Mouse (Mus musculus): ENCODE measurements around the gene Ccser1. TPM values are rescaled to one million over a fixed set of nuclear protein-coding genes. Genes with fewer than 3 reads are reported as not detected.

Gene Ccser1
- polyA plus RNA-seq, 1 experiment from 2014 or later = 2.2 TPM

DNA sequence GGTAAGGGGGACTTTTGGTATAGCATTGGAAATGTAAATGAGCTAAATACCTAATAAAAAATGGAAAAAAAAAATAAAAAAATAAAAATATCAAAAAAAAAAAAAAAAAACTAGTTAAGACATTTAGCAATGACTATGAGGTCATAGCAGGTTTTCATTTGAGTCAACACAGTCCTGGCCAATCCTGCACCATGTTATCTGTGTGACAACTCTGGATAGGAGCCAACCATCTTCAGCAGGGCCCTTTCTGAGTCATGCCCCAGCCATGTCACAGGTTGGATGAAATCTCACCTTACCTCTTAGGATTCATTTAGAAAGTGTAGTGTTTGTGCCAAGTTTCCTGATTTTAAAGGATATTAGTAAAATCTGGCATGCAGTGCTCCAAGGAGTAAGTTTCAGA is 45.2 kb downstream of the Ccser1 start:
- Histone ChIP-seq H3K4me1 (replicated peaks) (no peaks in the 10 kb centered on the region), H3K36me3 (no peaks in the 10 kb centered on the region), H3K27me3 (replicated peaks) (no peaks in the 10 kb centered on the region), H3K27ac (ENCODE audit: poor library complexity, severe bottlenecking) (no peak overlapping the region), H3K9me3 (replicated peaks) (no peaks in the 10 kb centered on the region), H3K9ac (no peak overlapping the region), H3K4me3 (no peak overlapping the region), H3K4me2 (no peak overlapping the region)
- ATAC-seq (ENCODE audit: insufficient number of reproducible peaks, low FRiP score) = no peak

DNA sequence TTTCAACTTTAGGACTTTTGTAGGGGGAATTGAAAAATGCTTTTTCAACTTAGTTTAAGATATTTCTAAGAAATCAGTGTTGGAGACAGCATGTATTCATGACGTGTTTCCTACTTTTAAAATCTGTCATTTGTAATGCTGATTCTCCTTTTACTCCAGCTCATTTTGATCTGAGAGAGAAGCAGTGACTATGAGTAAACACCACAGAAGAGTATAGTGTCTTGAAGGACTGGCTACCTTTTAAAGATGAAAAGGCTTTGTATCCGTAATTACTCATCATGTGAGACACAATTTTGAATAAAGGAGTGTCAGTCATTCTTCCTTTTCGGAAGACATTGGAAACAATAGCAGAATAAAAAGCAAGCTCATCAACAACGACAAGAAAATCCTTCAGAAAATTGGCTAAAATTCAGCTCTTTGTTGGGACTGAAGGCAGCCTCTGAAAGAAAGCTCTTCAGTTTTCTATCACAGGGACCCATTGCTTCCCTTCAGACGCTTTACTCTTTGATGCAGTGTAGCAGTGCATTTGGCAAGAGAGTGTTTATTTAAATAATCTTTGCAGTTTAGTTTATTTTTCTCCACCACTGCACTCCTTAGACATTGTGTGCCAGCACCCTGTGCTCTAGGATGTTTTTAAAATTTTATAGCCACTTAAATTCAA is 50.1 kb downstream of the Ccser1 start:
- Histone ChIP-seq H3K4me3 (no peak overlapping the region), H3K4me2 (no peak overlapping the region), H3K27ac (ENCODE audit: poor library complexity, severe bottlenecking) (no peak overlapping the region), H3K27me3 (replicated peaks) (no peaks in the 10 kb centered on the region), H3K36me3 (no peaks in the 10 kb centered on the region), H3K9ac (no peak overlapping the region), H3K4me1 (replicated peaks) (peaks cover 5% of the 10 kb centered on the region), H3K9me3 (replicated peaks) (no peaks in the 10 kb centered on the region)
- ATAC-seq (ENCODE audit: insufficient number of reproducible peaks, low FRiP score) = no peak
- WGBS = 62% methylated on average over 5 of the region's 5 CpGs

- H3K9me3 ChIP-seq (replicated peaks) = no peaks in the 10 kb centered on the region
- ATAC-seq (ENCODE audit: insufficient number of reproducible peaks, low FRiP score) = peak; percentile 55; the same call in 1 of the 2 replicates
- WGBS = 45% methylated on average over 5 of the region's 5 CpGs
- H3K4me2 ChIP-seq = no peak overlapping the region
- H3K4me1 ChIP-seq (replicated peaks) = peaks cover 5% of the 10 kb centered on the region
- H3K4me3 ChIP-seq = no peak overlapping the region
- H3K27me3 ChIP-seq (replicated peaks) = no peaks in the 10 kb centered on the region
- no peak overlapping the region for H3K27ac ChIP-seq (ENCODE audit: poor library complexity, severe bottlenecking)
- no peak overlapping the region for H3K9ac ChIP-seq
- H3K36me3 ChIP-seq = no peaks in the 10 kb centered on the region
These were observed 52.9 kb downstream of the Ccser1 start for GRCm38 (mm10) chr6:61233060-61233459.

- Histone ChIP-seq H3K36me3 (no peaks in the 10 kb centered on the region), H3K27me3 (replicated peaks) (no peaks in the 10 kb centered on the region), H3K27ac (ENCODE audit: poor library complexity, severe bottlenecking) (no peak overlapping the region), H3K4me1 (replicated peaks) (peaks cover 5% of the 10 kb centered on the region), H3K9me3 (replicated peaks) (no peaks in the 10 kb centered on the region), H3K4me2 (no peak overlapping the region), H3K4me3 (no peak overlapping the region), H3K9ac (no peak overlapping the region)
- 61% methylated on average over 5 of the region's 5 CpGs for WGBS
- ATAC-seq (ENCODE audit: insufficient number of reproducible peaks, low FRiP score) = no peak
These were observed 53.5 kb downstream of the Ccser1 start for GRCm38 (mm10) chr6:61233548-61234187.

- H3K27me3 ChIP-seq (replicated peaks) = no peaks in the 10 kb centered on the region
- 72% methylated on average over 2 of the region's 2 CpGs for WGBS
- ATAC-seq (ENCODE audit: insufficient number of reproducible peaks, low FRiP score) = no peak
These were observed 60.5 kb downstream of the Ccser1 start for GRCm38 (mm10) chr6:61240618-61241017.

DNA sequence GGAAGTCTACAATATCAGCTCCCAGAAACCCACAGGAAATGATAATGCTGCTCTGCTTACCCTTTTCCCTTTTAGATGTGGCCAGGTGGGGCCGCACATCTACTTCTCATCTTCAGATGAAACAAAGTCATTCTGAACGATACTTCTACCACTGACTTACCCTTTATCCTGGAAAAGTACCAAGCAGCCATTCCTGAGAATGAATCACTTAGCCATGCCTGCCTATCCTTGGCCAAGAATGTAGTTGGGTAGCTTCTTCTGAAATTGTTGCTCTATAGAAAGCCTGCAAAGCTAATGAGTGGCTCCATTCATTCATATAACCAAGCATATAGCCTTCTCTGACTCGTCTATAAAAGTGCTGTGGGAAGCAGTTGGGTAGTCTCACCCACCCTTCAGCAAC is 62.4 kb downstream of the Ccser1 start:
- H3K27ac ChIP-seq (ENCODE audit: poor library complexity, severe bottlenecking) = no peak overlapping the region
- WGBS = 80% methylated on average over 3 of the region's 3 CpGs
- H3K36me3 ChIP-seq = no peaks in the 10 kb centered on the region
- ATAC-seq (ENCODE audit: insufficient number of reproducible peaks, low FRiP score) = no peak
- no peak overlapping the region for H3K4me3 ChIP-seq
- no peaks in the 10 kb centered on the region for H3K27me3 ChIP-seq (replicated peaks)
- H3K9ac ChIP-seq = no peak overlapping the region
- no peaks in the 10 kb centered on the region for H3K4me1 ChIP-seq (replicated peaks)
- H3K4me2 ChIP-seq = no peak overlapping the region
- no peaks in the 10 kb centered on the region for H3K9me3 ChIP-seq (replicated peaks)

More at GRCm38 (mm10) chr6:61240618-61241017, 60.5 kb downstream of the Ccser1 start:
- Histone ChIP-seq H3K27ac (ENCODE audit: poor library complexity, severe bottlenecking) (no peak overlapping the region), H3K4me2 (no peak overlapping the region), H3K36me3 (no peaks in the 10 kb centered on the region), H3K9ac (no peak overlapping the region), H3K9me3 (replicated peaks) (no peaks in the 10 kb centered on the region), H3K4me1 (replicated peaks) (no peaks in the 10 kb centered on the region), H3K4me3 (no peak overlapping the region)

DNA sequence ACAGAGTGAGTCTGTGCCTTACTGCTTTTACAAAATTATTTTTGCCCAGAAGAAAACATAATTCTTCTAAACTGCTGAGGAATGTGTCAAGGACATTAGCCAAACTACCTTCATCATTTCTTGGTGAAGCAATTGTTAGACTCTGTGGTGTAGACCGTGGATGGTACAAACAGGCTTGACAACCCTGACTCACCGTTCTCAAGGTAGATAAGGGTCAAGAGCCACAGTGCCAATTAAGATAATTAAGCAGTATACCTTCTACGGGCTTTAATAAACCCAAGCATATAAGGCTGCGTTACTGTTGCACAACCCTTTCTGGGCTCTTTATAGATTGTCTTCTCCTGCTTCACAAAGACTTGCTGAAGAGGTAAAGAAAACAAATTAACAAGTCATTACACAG is 66.4 kb downstream of the Ccser1 start:
- Histone ChIP-seq H3K9me3 (replicated peaks) (no peaks in the 10 kb centered on the region), H3K4me2 (no peak overlapping the region), H3K27me3 (replicated peaks) (no peaks in the 10 kb centered on the region), H3K9ac (no peak overlapping the region), H3K36me3 (no peaks in the 10 kb centered on the region), H3K27ac (ENCODE audit: poor library complexity, severe bottlenecking) (no peak overlapping the region), H3K4me1 (replicated peaks) (no peaks in the 10 kb centered on the region), H3K4me3 (no peak overlapping the region)
- WGBS = 60% methylated on average over 4 of the region's 4 CpGs
- no peak for ATAC-seq (ENCODE audit: insufficient number of reproducible peaks, low FRiP score)

DNA sequence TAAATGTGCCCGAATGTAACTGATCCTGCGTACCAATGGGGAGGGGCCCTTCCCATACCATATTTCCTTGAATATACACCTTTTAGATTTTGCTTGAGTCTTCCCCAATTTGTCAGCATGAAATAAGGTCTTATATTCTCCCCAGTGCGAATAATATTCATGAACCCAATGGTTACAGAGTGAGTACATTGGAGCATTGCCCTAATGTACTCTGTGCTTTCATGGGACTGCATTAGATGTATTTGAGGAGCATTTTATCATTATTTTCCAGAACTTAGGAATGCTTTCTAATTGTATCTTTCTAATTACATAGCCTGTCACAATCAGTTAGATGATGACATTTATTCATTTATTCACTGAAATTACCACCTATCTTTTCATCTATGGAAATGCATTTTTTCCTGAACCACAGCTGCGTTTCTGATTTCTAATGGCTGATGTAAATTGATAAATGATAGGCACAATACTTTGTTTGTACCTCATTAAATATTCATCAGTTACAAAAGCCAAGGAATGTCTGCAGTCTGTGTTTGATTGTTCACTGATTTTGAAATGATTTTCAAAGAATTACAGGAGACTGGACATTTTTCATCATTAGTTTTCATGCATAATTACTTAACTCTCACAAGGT is 67.8 kb downstream of the Ccser1 start:
- H3K9me3 ChIP-seq (replicated peaks) = no peaks in the 10 kb centered on the region
- 74% methylated on average over 4 of the region's 4 CpGs for WGBS
- H3K9ac ChIP-seq = no peak overlapping the region
- H3K4me1 ChIP-seq (replicated peaks) = no peaks in the 10 kb centered on the region
- ATAC-seq (ENCODE audit: insufficient number of reproducible peaks, low FRiP score) = no peak
- H3K36me3 ChIP-seq = no peaks in the 10 kb centered on the region
- H3K27me3 ChIP-seq (replicated peaks) = no peaks in the 10 kb centered on the region
- no peak overlapping the region for H3K4me2 ChIP-seq
- H3K27ac ChIP-seq (ENCODE audit: poor library complexity, severe bottlenecking) = no peak overlapping the region
- no peak overlapping the region for H3K4me3 ChIP-seq

GRCm38 (mm10) chr6:61248700-61249099 is 68.6 kb downstream of the Ccser1 start:
- no peaks in the 10 kb centered on the region for H3K36me3 ChIP-seq
- no peaks in the 10 kb centered on the region for H3K4me1 ChIP-seq (replicated peaks)
- ATAC-seq (ENCODE audit: insufficient number of reproducible peaks, low FRiP score) = no peak
- H3K4me2 ChIP-seq = no peak overlapping the region
- no peaks in the 10 kb centered on the region for H3K27me3 ChIP-seq (replicated peaks)
- no peak overlapping the region for H3K4me3 ChIP-seq
- WGBS = 78% methylated on average over 2 of the region's 2 CpGs
- no peak overlapping the region for H3K27ac ChIP-seq (ENCODE audit: poor library complexity, severe bottlenecking)
- H3K9me3 ChIP-seq (replicated peaks) = no peaks in the 10 kb centered on the region
- H3K9ac ChIP-seq = no peak overlapping the region

GRCm38 (mm10) chr6:61251232-61251631 is 71.1 kb downstream of the Ccser1 start:
- H3K27me3 ChIP-seq (replicated peaks) = no peaks in the 10 kb centered on the region
- no peaks in the 10 kb centered on the region for H3K36me3 ChIP-seq
- no peaks in the 10 kb centered on the region for H3K9me3 ChIP-seq (replicated peaks)
- no peak overlapping the region for H3K4me2 ChIP-seq
- no peaks in the 10 kb centered on the region for H3K4me1 ChIP-seq (replicated peaks)
- no peak overlapping the region for H3K4me3 ChIP-seq
- WGBS = 67% methylated on average over 1 of the region's 1 CpGs
- H3K27ac ChIP-seq (ENCODE audit: poor library complexity, severe bottlenecking) = no peak overlapping the region
- ATAC-seq (ENCODE audit: insufficient number of reproducible peaks, low FRiP score) = no peak
- no peak overlapping the region for H3K9ac ChIP-seq

DNA sequence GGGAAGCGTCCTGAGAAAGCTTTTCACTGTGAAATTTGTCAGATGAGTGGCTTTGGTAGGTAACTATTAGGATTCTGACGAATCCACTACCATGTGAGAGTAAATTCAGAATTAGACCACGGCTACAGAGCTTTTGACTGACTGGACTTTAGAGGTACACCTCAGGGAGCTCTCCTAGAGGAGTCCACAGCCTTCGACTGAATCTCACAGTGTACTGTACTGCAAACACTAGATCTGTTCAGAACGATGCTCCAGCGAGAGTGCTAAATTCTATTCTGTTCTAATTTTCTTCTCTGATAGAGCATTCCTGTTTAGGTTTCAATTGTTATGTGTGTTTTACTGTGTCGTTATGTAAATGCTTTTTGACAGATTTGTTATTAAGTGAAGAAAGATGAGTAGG is 72.8 kb downstream of the Ccser1 start:
- no peaks in the 10 kb centered on the region for H3K36me3 ChIP-seq
- no peak overlapping the region for H3K4me2 ChIP-seq
- WGBS = 76% methylated on average over 7 of the region's 7 CpGs
- H3K27me3 ChIP-seq (replicated peaks) = no peaks in the 10 kb centered on the region
- H3K9me3 ChIP-seq (replicated peaks) = no peaks in the 10 kb centered on the region
- H3K4me3 ChIP-seq = no peak overlapping the region
- H3K27ac ChIP-seq (ENCODE audit: poor library complexity, severe bottlenecking) = no peak overlapping the region
- H3K4me1 ChIP-seq (replicated peaks) = no peaks in the 10 kb centered on the region
- no peak for ATAC-seq (ENCODE audit: insufficient number of reproducible peaks, low FRiP score)
- H3K9ac ChIP-seq = no peak overlapping the region

All from heart, embryonic 12.5 days (tissue).